Mouse (Mus musculus) embryo, embryonic 11.5 days (tissue): ENCODE data around the gene Mfsd4b1.

Experiments used
- DNase-seq: peaks from one replicate; pipeline ENCODE4 v3.0.0-alpha.2; 2012; ENCODE audit warnings: low read depth, low spot score

The Mfsd4b1 gene

DNA sequence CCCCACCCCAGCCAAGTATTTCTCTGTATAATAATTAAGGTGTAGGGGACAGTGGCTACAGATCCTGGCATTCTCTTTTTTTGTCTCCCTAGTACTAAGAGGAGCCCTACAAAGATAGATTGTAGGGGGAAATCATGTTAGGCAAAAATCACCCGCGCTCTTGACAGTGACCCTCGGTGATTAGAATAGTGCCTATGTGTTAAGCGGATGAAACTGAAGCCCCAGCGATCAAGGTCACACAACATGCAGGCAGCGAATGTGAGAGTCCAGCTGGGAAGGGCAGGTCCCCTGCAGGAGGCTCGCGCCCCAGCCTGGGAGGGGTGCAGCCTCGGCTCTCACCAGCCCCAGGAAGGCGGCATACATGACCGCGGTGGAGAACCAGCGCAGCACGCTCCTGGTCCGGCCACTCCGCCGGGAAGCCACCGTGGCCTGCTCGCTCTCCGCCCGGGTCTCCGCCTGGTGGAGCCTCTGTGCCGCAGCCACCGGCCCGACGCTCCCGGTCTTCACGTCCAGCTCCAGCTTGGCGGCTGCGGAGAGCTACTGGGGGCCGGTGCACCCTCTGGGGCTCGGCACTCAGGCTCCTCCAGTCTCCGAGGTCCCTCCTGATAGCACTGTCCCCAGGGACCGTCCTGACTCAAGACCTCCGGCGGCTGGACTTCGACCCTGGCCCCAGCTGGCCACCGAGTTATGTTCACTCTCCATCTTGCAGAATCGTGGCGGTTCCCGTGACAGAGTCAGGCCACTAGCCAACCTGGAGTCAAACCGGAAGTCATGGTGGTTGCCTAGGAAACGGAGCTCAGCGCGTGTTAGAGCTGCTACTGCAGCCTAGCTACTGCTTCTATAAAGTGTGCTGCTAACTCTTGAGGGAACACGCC is at the start of gene Mfsd4b1:
Gene Mfsd4b1 (minus strand): TSS at position 715 of the 875 bp plus-strand sequence.
- DNase-seq: peak; percentile 84

DNA sequence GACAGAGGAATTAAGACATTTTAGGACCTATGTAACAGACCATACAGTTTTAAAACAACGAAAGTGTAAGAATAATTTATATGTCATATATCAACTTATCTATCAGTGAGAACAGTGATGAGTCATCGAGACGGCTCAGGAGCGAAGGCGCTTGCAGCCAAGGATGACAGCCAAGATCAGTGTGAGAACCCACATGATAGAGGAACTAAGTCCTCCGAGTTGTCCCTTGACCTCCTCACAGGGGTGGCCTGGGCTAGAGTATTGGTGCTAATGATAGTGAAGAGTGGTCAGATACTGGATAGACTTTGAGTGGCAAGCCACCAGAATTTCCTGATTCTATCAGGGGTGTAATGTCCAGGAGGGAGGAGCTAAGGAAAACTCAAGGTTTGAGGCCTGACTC is 48.5 kb upstream of the Mfsd4b1 start:
- no peak for DNase-seq

DNA sequence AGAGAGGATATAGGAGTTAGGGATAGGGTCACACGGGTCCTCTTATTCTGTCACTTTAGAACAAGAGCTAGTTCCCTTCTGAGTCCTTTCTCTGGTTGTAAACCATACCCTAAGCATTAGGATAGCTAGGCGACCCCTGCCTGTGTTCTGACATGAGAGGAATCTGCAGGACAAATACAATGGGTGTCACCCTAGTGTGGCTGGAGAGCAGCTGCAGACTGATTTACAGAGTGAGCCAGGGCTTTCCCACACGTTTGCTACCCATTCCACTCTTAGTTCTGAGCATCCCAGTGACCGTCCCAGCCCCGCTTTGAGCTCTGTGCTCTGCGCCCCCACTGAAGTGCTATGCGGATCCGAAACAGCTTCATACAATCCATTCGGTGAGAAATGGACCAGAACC is 45.6 kb upstream of the Mfsd4b1 start:
- DNase-seq: no peak

DNA sequence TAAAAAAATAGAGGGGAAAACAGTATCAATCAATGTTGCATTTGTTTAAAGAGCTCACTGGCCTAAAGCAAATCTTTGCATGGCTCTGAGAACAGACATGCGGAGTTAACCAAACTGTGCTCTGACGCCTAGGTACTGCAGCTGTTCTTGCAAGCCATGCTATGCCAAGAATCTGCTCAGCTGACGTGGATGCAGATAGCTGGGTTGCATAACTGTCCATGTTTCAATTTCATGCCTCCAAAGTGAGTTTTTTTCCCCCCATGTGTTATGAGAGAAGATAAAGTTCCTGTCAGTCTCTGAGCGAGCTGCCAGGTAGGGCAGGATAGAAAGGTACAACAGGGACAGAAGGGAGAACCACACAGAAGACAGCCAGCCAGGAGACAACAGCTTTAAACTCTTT is 44.2 kb upstream of the Mfsd4b1 start:
- DNase-seq: no peak

GRCm38 (mm10) chr10:40068595-40068994 is 43.5 kb upstream of the Mfsd4b1 start:
- no peak for DNase-seq

GRCm38 (mm10) chr10:40067529-40067928 is 42.5 kb upstream of the Mfsd4b1 start:
- DNase-seq: no peak

DNA sequence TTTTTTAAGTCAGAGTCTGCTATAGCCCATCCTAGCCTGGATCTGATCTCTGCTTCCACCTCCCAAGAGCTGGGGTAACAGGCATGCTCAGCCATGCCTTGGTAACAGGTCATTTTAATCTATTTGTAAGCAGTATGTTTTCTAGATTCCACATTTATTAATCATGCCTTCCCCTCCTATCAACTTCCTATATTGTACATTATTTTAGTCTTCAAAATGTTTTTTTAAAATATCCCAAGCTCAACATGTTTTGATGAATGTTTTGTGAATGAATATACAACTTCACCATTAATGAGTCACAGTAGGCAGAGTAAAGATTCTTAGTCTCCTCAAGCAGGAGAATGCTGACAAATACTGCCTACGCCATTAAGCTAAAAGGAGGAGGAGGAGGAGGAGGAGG is 42.0 kb upstream of the Mfsd4b1 start:
- no peak for DNase-seq

- no peak for DNase-seq
Observed at GRCm38 (mm10) chr10:40065357-40065756, 40.3 kb upstream of the Mfsd4b1 start.

- DNase-seq: no peak
Observed at GRCm38 (mm10) chr10:40063291-40063890, 38.3 kb upstream of the Mfsd4b1 start.

DNA sequence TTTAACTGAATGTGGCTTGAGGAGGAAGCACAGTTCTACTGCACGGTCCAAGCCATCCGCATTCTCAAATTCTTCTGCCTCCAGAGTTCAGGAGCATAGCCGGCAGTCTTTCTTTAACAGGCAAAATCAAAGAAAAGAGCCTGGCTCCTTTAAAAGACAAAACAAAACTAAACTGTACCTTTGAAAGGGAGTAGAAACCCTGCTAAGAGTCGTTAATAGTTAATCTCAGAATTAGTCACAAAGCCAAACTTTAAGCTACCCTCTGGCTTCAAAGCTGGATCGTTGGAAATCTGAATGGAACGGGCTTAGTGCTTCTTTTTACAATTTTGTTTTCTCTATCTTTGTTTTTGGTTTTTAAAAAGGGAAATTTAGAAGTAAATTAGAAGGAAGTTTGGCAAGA is 37.7 kb upstream of the Mfsd4b1 start:
- no peak for DNase-seq

- no peak for DNase-seq
Observed at GRCm38 (mm10) chr10:40061926-40062325, 36.9 kb upstream of the Mfsd4b1 start.

GRCm38 (mm10) chr10:40058786-40059120 is 33.7 kb upstream of the Mfsd4b1 start:
- no peak for DNase-seq

- DNase-seq: no peak
Observed at GRCm38 (mm10) chr10:40058062-40058785, 33.2 kb upstream of the Mfsd4b1 start.

GRCm38 (mm10) chr10:40057615-40058014 is 32.5 kb upstream of the Mfsd4b1 start:
- no peak for DNase-seq

DNA sequence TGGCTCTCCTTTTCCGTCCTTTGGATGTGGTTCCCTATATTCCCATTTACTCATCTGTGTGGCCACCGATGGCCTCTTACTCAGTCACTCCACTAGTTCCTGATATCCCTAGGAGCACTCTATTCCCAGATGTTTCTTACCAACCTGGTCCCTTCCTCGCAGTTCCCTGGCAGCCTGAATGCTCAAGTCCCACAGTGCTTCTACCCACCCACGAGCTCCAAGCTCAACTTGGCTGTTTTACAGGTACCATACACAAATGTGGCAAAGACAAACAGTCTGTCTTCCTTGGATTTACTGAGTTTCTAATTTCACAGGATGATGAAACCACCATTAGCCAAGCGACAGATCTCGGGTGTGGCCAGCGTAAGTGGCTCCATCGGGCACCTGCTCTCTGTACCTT is 29.4 kb upstream of the Mfsd4b1 start:
- no peak for DNase-seq

GRCm38 (mm10) chr10:40053896-40054295 is 28.8 kb upstream of the Mfsd4b1 start:
- no peak for DNase-seq

DNA sequence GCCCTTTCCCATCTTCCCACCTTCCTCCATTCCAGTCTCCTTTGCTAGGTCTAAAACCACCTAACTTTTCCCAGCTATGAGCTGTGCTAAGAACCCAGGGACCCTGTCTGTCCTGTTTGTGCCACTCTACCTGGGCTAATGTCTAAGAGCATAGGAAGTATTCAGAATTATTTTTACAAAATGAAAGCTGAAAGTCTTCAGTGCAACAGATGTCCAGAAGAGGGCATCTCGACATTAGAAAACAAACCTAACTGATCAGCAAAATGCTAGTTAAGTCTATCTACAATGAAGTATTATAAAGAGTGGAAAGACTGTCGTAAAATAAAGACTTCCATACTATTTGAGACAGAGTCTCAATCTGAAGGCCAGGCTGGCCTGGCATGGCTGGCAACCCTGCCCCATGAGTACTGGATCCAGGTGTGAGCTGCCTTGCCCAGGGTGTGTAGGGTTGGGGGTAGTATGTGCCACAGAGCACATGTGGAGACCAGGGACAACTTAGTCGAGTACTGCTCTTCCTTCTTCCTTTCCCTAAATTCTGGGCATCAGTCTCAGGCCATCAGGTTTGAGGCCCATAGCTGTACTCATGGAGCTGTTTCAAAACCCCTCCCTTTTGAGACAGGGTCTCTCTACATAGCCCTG is 28.3 kb upstream of the Mfsd4b1 start:
- peak; percentile 20 for DNase-seq

GRCm38 (mm10) chr10:40051997-40052396 is 26.9 kb upstream of the Mfsd4b1 start:
- DNase-seq: no peak

DNA sequence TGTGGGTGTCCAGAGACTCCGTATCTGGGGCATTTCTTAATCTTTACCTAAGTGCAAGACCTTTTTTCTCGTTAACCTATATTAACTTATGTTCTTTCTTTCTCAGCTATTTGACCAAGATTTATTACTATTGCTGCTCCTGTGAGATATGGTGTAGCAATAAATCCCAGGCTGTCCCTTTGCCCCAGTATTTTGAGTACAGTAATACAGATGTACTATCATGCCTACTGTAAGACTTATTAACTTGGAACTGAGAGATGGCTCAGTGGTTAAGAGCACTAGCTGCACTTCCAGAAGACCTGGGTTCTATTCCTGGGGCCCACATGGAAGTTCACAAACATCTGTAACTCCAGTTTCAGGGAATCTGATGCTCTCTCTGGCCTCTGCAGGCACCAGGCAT is 25.7 kb upstream of the Mfsd4b1 start:
- no peak for DNase-seq

GRCm38 (mm10) chr10:40041339-40041738 is 16.3 kb upstream of the Mfsd4b1 start:
- DNase-seq: no peak

DNA sequence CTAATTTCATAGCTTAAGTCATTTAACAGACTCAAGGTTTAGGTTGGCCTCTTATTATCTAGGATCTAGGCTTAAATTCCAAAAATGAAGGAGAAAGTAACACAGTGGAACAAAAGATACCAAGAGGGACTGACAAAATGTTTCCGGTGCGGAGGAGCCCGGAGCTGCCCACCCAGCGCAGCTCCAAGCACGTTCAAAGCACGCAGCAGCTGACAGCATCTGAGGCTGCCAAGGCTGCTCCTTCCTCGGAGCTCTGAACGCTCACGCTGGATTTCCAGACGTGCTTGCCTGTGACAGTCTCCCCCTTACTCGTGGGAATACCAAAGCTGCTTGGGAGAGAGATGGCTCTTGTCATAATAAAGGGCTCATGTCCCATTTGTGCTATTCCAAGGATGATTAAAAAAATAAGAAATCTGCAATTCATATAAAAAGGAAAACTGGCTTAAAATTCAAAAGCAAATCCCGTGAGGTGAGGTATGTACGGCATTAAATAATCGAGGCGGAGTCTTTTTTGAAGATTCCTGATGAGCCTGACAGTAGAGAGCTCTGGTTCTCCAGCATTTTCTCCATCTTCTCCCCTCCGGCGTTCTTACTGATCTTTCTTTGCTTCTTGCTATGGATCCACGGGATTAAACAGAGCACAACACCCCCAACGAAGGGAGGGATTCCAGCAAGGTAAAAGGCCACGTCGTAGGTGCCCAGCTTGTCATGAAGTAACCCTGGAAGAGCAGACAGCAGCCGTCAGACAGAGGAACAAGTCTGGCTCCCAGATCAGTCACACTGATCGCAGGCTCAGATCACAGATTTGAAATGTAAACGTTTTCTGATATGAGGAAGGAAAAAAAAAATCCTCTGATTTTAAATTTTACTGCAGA is 11.9 kb upstream of the Mfsd4b1 start:
- DNase-seq: no peak
